Mouse (Mus musculus) CH12.LX (cell line): Measurements from ENCODE around the gene Dpep1. TPM values are rescaled to one million over a fixed set of nuclear protein-coding genes. Genes with fewer than 3 reads are reported as not detected.
A peak's percentile ranks its signal among the peaks of the same experiment; 100 is the strongest.

Experiments
- DNase-seq: peaks from one replicate; pipeline ENCODE4 v3.0.0-alpha.2; 2013; ENCODE audit errors: extremely low read depth
- H3K27ac ChIP-seq: 2 replicates; pipeline ENCODE4 v1.5.1; 2012; ENCODE audit warnings: low read depth, mild to moderate bottlenecking, control low read depth, moderate library complexity; ENCODE audit not compliant: insufficient read depth
- H3K27me3 ChIP-seq: replicated peaks from 2 replicates; pipeline ENCODE3; 2012; ENCODE audit warnings: inconsistent platforms
- H3K36me3 ChIP-seq, 2 experiments: replicated peaks in 1 of 2; 2 replicates each; pipeline versions ENCODE3 to v1.6.1; 2012; ENCODE audit warnings: inconsistent platforms in 1 of 2, low read length in 1 of 2, mild to moderate bottlenecking in 1 of 2, mixed read lengths in 1 of 2, moderate library complexity in 1 of 2; ENCODE audit not compliant: control insufficient read depth in 1 of 2, insufficient read depth in 1 of 2
- H3K4me1 ChIP-seq, 2 experiments: 2 replicates each; pipeline ENCODE4 v1.6.1; 2012; ENCODE audit warnings: inconsistent platforms in 1 of 2, moderate library complexity in 1 of 2; ENCODE audit not compliant: insufficient read depth in 2 of 2, control insufficient read depth in 1 of 2
- H3K4me2 ChIP-seq: 2 replicates; pipeline ENCODE4 v1.6.1; 2012; ENCODE audit warnings: low read depth, mild to moderate bottlenecking, control low read depth; ENCODE audit not compliant: poor library complexity, insufficient read depth, severe bottlenecking
- H3K4me3 ChIP-seq, 3 experiments: fragments of 150-350 bp in 1 of 3; sonication (generic) in 1 of 3; replicated peaks in 1 of 3; 2 replicates each; pipeline versions ENCODE3 to v1.5.1; 2011 to 2012; ENCODE audit warnings: low read depth in 2 of 3, low read length in 2 of 3, mild to moderate bottlenecking in 2 of 3, moderate library complexity in 2 of 3, control low read depth in 1 of 3, improper control_type of control experiment in 1 of 3, inconsistent platforms in 1 of 3, mixed read lengths in 1 of 3; ENCODE audit not compliant: poor library complexity in 1 of 3
- H3K79me2 ChIP-seq: replicated peaks from 2 replicates; pipeline ENCODE4 v1.6.1; 2012; ENCODE audit warnings: mild to moderate bottlenecking, moderate library complexity; ENCODE audit not compliant: control insufficient read depth, poor library complexity, insufficient read depth, severe bottlenecking; ENCODE audit errors: extremely low read depth
- H3K9ac ChIP-seq: 2 replicates; pipeline ENCODE4 v1.6.1; 2012; ENCODE audit warnings: low read depth, mild to moderate bottlenecking, control low read depth, moderate library complexity; ENCODE audit not compliant: insufficient read depth
- H3K9me3 ChIP-seq: replicated peaks from 2 replicates; pipeline ENCODE3; 2012; ENCODE audit warnings: low read length, inconsistent platforms, mixed read lengths
- CHD1 ChIP-seq: IDR thresholded peaks from 2 replicates; pipeline ENCODE4 v1.6.1; 2012; ENCODE audit warnings: low read depth, low read length, improper control_type of control experiment, inconsistent platforms
- CTCF ChIP-seq, 2 experiments: IDR thresholded peaks in 1 of 2; conservative IDR thresholded peaks in 1 of 2; 2 replicates each; pipeline ENCODE4 v1.5.1; 2011 to 2012; ENCODE audit warnings: low read depth in 2 of 2, low read length in 2 of 2, improper control_type of control experiment in 1 of 2, inconsistent platforms in 1 of 2, mild to moderate bottlenecking in 1 of 2, moderate library complexity in 1 of 2
- ELF1 ChIP-seq: IDR thresholded peaks from 2 replicates; pipeline ENCODE4 v1.6.1; 2014; ENCODE audit warnings: low read depth, mild to moderate bottlenecking, inconsistent platforms, low read length, improper control_type of control experiment
- ETS1 ChIP-seq: conservative IDR thresholded peaks from 2 replicates; pipeline ENCODE4 v1.6.1; 2012; ENCODE audit warnings: low read depth, mild to moderate bottlenecking, inconsistent platforms, low read length, improper control_type of control experiment, moderate library complexity
- GABPA ChIP-seq: IDR thresholded peaks from 2 replicates; pipeline ENCODE4 v1.6.1; 2012; ENCODE audit warnings: low read depth, low read length, improper control_type of control experiment, inconsistent platforms; ENCODE audit not compliant: insufficient replicate concordance
- HCFC1 ChIP-seq: IDR thresholded peaks from 2 replicates; pipeline ENCODE4 v1.6.1; 2012; ENCODE audit warnings: low read depth, mild to moderate bottlenecking, inconsistent platforms, low read length, improper control_type of control experiment
- IRF4 ChIP-seq: IDR thresholded peaks from 2 replicates; pipeline ENCODE4 v1.6.1; 2014; ENCODE audit warnings: low read depth, mild to moderate bottlenecking, inconsistent platforms, low read length, improper control_type of control experiment
- MAX ChIP-seq: IDR thresholded peaks from 2 replicates; pipeline ENCODE4 v1.6.1; 2011; ENCODE audit warnings: low read length, improper control_type of control experiment
- MYC ChIP-seq: IDR thresholded peaks from 2 replicates; pipeline ENCODE4 v1.6.1; 2011; ENCODE audit warnings: low read depth, mild to moderate bottlenecking, improper control_type of control experiment, low read length
- NRF1 ChIP-seq: IDR thresholded peaks from 2 replicates; pipeline ENCODE4 v1.6.1; 2014; ENCODE audit warnings: low read depth, mild to moderate bottlenecking, inconsistent platforms, low read length, improper control_type of control experiment, moderate library complexity
- PAX5 ChIP-seq: IDR thresholded peaks from 2 replicates; pipeline ENCODE4 v1.6.1; 2012; ENCODE audit warnings: low read length, inconsistent platforms, mixed read lengths
- POLR2A ChIP-seq: IDR thresholded peaks from 2 replicates; pipeline ENCODE4 v1.6.1; 2011; ENCODE audit warnings: low read depth, mild to moderate bottlenecking, improper control_type of control experiment, low read length
- POLR2AphosphoS2 ChIP-seq: IDR thresholded peaks from 2 replicates; pipeline ENCODE4 v1.6.1; 2011; ENCODE audit warnings: low read depth, low read length, improper control_type of control experiment
- RAD21 ChIP-seq: IDR thresholded peaks from 2 replicates; pipeline ENCODE4 v1.6.1; 2011; ENCODE audit warnings: low read depth, mild to moderate bottlenecking, low read length, improper control_type of control experiment, moderate library complexity
- TBP ChIP-seq: conservative IDR thresholded peaks from 2 replicates; pipeline ENCODE4 v1.6.1; 2011; ENCODE audit warnings: low read depth, low read length, improper control_type of control experiment
- USF2 ChIP-seq: conservative IDR thresholded peaks from 2 replicates; pipeline ENCODE4 v1.6.1; 2011; ENCODE audit warnings: low read depth, low read length, improper control_type of control experiment
- ZC3H11A ChIP-seq: IDR thresholded peaks from 2 replicates; pipeline ENCODE4 v1.6.1; 2012; ENCODE audit warnings: low read depth, mild to moderate bottlenecking, inconsistent platforms, low read length, improper control_type of control experiment
- dilution Hi-C: fragments of 300-500 bp; cut with MboI; formaldehyde crosslinking; loops from 2 replicates; pipeline ENCODE4 v1.14.3; 2020; ENCODE audit warnings: low sequenced_read_pairs; ENCODE audit not compliant: extremely low pct_unique_long_range_greater_than_20kb, extremely low pct_ligation_motif_present
- in situ Hi-C: fragments of 300-500 bp; cut with MboI; formaldehyde crosslinking; loops from 3 replicates; pipeline ENCODE4 v1.14.3; 2019; ENCODE audit warnings: low sequenced_read_pairs, low pct_ligation_motif_present, low pct_unique_long_range_greater_than_20kb, mixed read lengths
- polyA plus RNA-seq: library from polyadenylated mRNA; unstranded; fragments of >175 nt; gene quantifications from 2 replicates; pipeline ENCODE4 v1.2.1, GENCODE M21; 2012; ENCODE audit warnings: low read depth; ENCODE audit not compliant: insufficient read length
- total RNA-seq, 2 experiments: library from RNA; depleted of rRNA; stranded (reverse); fragments of 300-350 nt in 1 of 2; fragments of >200 nt in 1 of 2; gene quantifications; 2 replicates each; pipeline ENCODE4 v1.2.3; 2012 to 2014

Gene Dpep1
- total and polyA plus RNA-seq, 3 experiments = not detected

DNA sequence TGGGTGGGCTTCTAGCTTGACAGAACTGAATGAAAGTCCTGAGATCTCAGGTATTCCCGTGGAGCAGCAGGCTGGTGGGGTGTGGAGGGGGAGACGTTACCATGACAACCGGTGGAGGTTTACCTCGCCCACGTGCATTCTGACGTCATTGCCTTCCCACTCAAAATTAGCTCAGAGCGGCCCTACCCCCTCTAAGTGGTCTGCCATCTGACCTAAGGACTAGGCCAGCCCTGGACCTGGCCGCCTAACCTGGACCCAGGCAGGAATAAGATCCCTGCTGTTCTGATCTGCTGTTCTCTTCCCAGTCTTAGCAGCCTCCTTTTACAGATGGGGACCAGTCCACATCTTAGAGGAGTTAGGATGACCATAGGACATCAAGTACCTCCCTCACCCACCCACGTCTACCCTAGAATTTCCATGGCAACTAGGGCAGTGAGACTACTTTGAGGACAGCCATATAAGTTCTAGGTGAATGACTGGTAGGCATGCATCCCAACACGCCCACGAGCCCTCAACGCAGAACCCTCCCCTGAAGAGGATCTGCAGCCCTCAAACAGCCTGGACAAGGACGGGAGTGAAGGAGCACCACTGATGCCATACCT is 49.0 kb downstream of the Dpep1 start:
- Histone ChIP-seq H3K36me3 (peaks cover 8 to 31% of the 10 kb centered on the region in 2 experiments), H3K9me3 (no peaks in the 10 kb centered on the region), H3K4me1 (peaks cover 13 to 17% of the 10 kb centered on the region in 2 experiments), H3K4me3 (peak overlapping the region in 2 of 3 experiments; percentile 72 to 77), H3K9ac (no peak overlapping the region; the same call in 1 of the 2 replicates)
- dilution Hi-C loops = no loop called here
- TF ChIP-seq HCFC1 = no peak
- TF ChIP-seq RAD21 = no peak
- no peak for TF ChIP-seq POLR2AphosphoS2
- TF ChIP-seq ZC3H11A = no peak
- no peak for TF ChIP-seq GABPA
- TF ChIP-seq USF2 = no peak
- no peak for TF ChIP-seq CHD1
- TF ChIP-seq ETS1 = no peak
- TF ChIP-seq MAX = no peak
- TF ChIP-seq CTCF (conservative IDR thresholded peaks at IDR 0.05 in 1 of 2, IDR thresholded peaks at IDR 0.05 in 1 of 2; ENCODE audit: low read depth in 2 of 2, low read length in 2 of 2) = no peak
- TF ChIP-seq IRF4 = no peak
- no peak for TF ChIP-seq NRF1
- no peak for TF ChIP-seq PAX5
- TF ChIP-seq MYC = no peak
- TF ChIP-seq, all 38 proteins: peak for 0
- in situ Hi-C loops = no loop called here
- no peak overlapping the region for H3K27ac ChIP-seq
- H3K79me2 ChIP-seq = no peaks in the 10 kb centered on the region
- no peak for DNase-seq
- peak overlapping the region; percentile 61 for H3K4me2 ChIP-seq
- no peaks in the 10 kb centered on the region for H3K27me3 ChIP-seq

- DNase-seq = peak; percentile 83
- H3K27me3 ChIP-seq = no peaks in the 10 kb centered on the region
- peaks cover 13 to 17% of the 10 kb centered on the region in 2 experiments for H3K4me1 ChIP-seq
- peak within 1 kb of the TSS; percentile 72 to 95 (median 77) for H3K4me3 ChIP-seq
- in situ Hi-C loops (no loop called here), dilution Hi-C loops (no loop called here)
- peaks cover 3 to 27% of the 10 kb centered on the region in 2 experiments for H3K36me3 ChIP-seq
- H3K27ac ChIP-seq = no peak within 1 kb of the TSS
- peak within 1 kb of the TSS; percentile 35; the same call in 1 of the 2 replicates for H3K9ac ChIP-seq
- no peaks in the 10 kb centered on the region for H3K9me3 ChIP-seq
- no peaks in the 10 kb centered on the region for H3K79me2 ChIP-seq
- TF ChIP-seq TBP (no peak), POLR2A (peak; percentile 49; the same call in 1 of the 2 replicates), RAD21 (no peak), CTCF (conservative IDR thresholded peaks at IDR 0.05 in 1 of 2, IDR thresholded peaks at IDR 0.05 in 1 of 2; ENCODE audit: low read depth in 2 of 2, low read length in 2 of 2) (peak in 1 of 2 experiments; percentile 31; a peak in 2 of 4 replicates), ELF1 (peak; percentile 63)
- peak within 1 kb of the TSS; percentile 61 for H3K4me2 ChIP-seq
Observed at GRCm38 (mm10) chr8:123235520-123236497, 49.8 kb downstream of the Dpep1 start, which contains the start of gene Spata2l. Gene Spata2l, minus strand, starts transcription at chr8:123236233.
